Mouse (Mus musculus) liver, embryonic 14.5 days (tissue): ENCODE measurements around the gene Grb14. TPM values are rescaled to one million over a fixed set of nuclear protein-coding genes. Genes with fewer than 3 reads are reported as not detected.

Source experiments
- ATAC-seq: fragments of 200-750 bp; cut with Nextera tagmentation; 2 replicates; pipeline ENCODE4 v1.8.0; 2017; ENCODE audit warnings: moderate number of reproducible peaks, mild to moderate bottlenecking, moderate library complexity; ENCODE audit not compliant: insufficient read depth
- DNase-seq, 3 experiments: peaks; one replicate each; pipeline ENCODE4 v3.0.0-alpha.2; 2012 to 2013; ENCODE audit warnings: low read depth in 3 of 3, low spot score in 3 of 3
- H3K27ac ChIP-seq: fragments of 300-500 bp; sonication (generic); 2 replicates; pipeline ENCODE4 v1.5.1; 2014; ENCODE audit warnings: moderate library complexity, mild to moderate bottlenecking, control low read depth, inconsistent platforms
- H3K27me3 ChIP-seq: fragments of 300-500 bp; sonication (generic); 2 replicates; pipeline ENCODE4 v1.6.1; 2014; ENCODE audit warnings: mild to moderate bottlenecking, low read length, moderate library complexity; ENCODE audit not compliant: control insufficient read depth, insufficient read depth
- H3K36me3 ChIP-seq: fragments of 300-500 bp; sonication (generic); replicated peaks from 2 replicates; pipeline ENCODE4 v1.6.1; 2014; ENCODE audit warnings: low read depth; ENCODE audit not compliant: control insufficient read depth, insufficient read depth
- H3K4me1 ChIP-seq, 2 experiments: fragments of 200-500 bp in 1 of 2; fragments of 300-500 bp in 1 of 2; sonication (generic) in 1 of 2; replicated peaks; 2 replicates each; pipeline ENCODE4 v1.6.1; 2012 to 2014; ENCODE audit warnings: antibody characterized with exemption in 1 of 2, inconsistent platforms in 1 of 2, low read length in 1 of 2; ENCODE audit not compliant: control insufficient read depth in 2 of 2, insufficient read depth in 2 of 2
- H3K4me2 ChIP-seq: fragments of 300-500 bp; sonication (generic); 2 replicates; pipeline ENCODE4 v1.6.1; 2014; ENCODE audit warnings: low read depth, mild to moderate bottlenecking, control low read depth, moderate library complexity
- H3K4me3 ChIP-seq, 2 experiments: fragments of 200-500 bp in 1 of 2; fragments of 300-500 bp in 1 of 2; sonication (generic) in 1 of 2; 2 replicates each; pipeline ENCODE4 v1.5.1; 2012 to 2014; ENCODE audit warnings: low read depth in 2 of 2, low read length in 2 of 2, mild to moderate bottlenecking in 2 of 2, control low read depth in 1 of 2, inconsistent platforms in 1 of 2, moderate library complexity in 1 of 2; ENCODE audit not compliant: insufficient read depth in 1 of 2
- H3K9ac ChIP-seq: fragments of 300-500 bp; sonication (generic); replicated peaks from 2 replicates; pipeline ENCODE4 v1.6.1; 2014; ENCODE audit warnings: mild to moderate bottlenecking, control low read depth, moderate library complexity
- H3K9me3 ChIP-seq: fragments of 300-500 bp; sonication (generic); 2 replicates; pipeline ENCODE4 v1.6.1; 2016; ENCODE audit warnings: low read length, mixed read lengths; ENCODE audit not compliant: control insufficient read depth
- CTCF ChIP-seq: IDR thresholded peaks from 2 replicates; pipeline ENCODE4 v1.5.1; 2016; ENCODE audit warnings: antibody characterized with exemption, low read depth, control low read depth
- EP300 ChIP-seq: IDR thresholded peaks from 2 replicates; pipeline ENCODE4 v1.6.1; 2016; ENCODE audit warnings: antibody characterized with exemption, low read depth
- WGBS: fragments of 180-500 bp; shearing (Covaris S2); extraction: QIAGEN DNeasy Blood & Tissue Kit; methylation state at CpG from one replicate; pipeline ENCODE4 v1.1.7; 2014; ENCODE audit not compliant: insufficient replicate concordance; 5-methylcytosine and 5-hydroxymethylcytosine counted together
- polyA plus RNA-seq, 2 experiments: library from polyadenylated mRNA; depleted of rRNA in 1 of 2; stranded (reverse) in 1 of 2; unstranded in 1 of 2; fragments of >200 nt; fragmentation: Nextera tagmentation in 1 of 2; extraction: Ambion mirVana in 1 of 2; gene quantifications; 2 replicates each; pipeline versions ENCODE4 v1.2.1 to v1.2.3; 2012 to 2014

Grb14 gene
- polyA plus RNA-seq, 2 experiments = 2.4 to 6.7 TPM

DNA sequence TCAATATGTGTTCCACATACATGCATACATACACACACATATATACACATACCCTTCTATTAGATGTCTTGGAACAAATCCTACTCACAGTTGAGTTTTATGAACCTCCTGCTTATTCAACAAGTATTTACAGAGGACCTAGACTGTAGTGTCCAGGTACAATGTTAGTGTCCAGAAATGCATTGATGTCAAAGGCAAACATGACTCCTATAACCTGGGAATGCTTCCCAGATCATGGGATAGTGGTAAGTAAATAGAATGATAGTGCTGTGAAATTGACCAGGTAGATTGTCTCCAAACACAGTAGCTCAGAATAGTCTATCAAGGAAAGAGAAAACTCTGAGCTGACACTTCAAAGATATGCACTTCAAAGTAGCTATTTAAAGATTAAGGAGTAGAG is 19.7 kb downstream of the Grb14 start:
- H3K9me3 ChIP-seq = no peaks in the 10 kb centered on the region
- no peaks in the 10 kb centered on the region for H3K27me3 ChIP-seq
- no peak overlapping the region for H3K4me2 ChIP-seq
- H3K4me3 ChIP-seq = no peak overlapping the region
- ATAC-seq (no peak), DNase-seq (no peak)
- no peak overlapping the region for H3K9ac ChIP-seq
- no peaks in the 10 kb centered on the region for H3K36me3 ChIP-seq
- no peak overlapping the region for H3K27ac ChIP-seq
- H3K4me1 ChIP-seq = no peaks in the 10 kb centered on the region
- no peak for TF ChIP-seq CTCF

GRCm38 (mm10) chr2:65003433-65003832 is 21.4 kb downstream of the Grb14 start:
- ATAC-seq (no peak), DNase-seq (no peak)
- no peaks in the 10 kb centered on the region for H3K9me3 ChIP-seq
- WGBS = 27% methylated on average over 2 of the region's 2 CpGs
- no peak overlapping the region for H3K4me3 ChIP-seq
- H3K4me2 ChIP-seq = no peak overlapping the region
- TF ChIP-seq EP300 (no peak), CTCF (peak; percentile 30; the same call in 1 of the 2 replicates)
- H3K9ac ChIP-seq = no peak overlapping the region
- no peaks in the 10 kb centered on the region for H3K4me1 ChIP-seq
- H3K36me3 ChIP-seq = no peaks in the 10 kb centered on the region
- H3K27ac ChIP-seq = no peak overlapping the region
- H3K27me3 ChIP-seq = no peaks in the 10 kb centered on the region

DNA sequence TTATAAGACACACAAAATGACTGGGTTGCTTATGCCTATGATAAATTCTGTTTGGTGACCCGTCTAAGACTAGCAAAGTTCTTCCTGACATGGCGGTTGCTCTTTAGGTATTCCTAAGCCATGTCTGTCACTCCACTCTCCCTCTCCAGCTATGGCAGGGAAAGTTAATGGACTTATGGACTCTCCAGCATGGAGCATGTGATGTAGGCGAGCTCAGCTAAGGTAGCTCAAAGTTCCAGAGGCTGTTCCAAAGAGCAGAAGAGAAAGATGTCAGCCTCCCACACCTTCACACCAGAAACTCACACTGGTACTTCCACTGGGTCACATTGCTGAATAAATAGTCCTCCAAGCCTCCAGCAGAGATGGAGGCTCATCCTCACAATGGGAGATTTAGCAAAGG is 22.2 kb downstream of the Grb14 start:
- H3K36me3 ChIP-seq = no peaks in the 10 kb centered on the region
- 54% methylated on average over 3 of the region's 3 CpGs for WGBS
- H3K4me3 ChIP-seq = no peak overlapping the region
- no peak overlapping the region for H3K27ac ChIP-seq
- DNase-seq (no peak), ATAC-seq (no peak)
- no peak overlapping the region for H3K9ac ChIP-seq
- H3K4me2 ChIP-seq = no peak overlapping the region
- H3K9me3 ChIP-seq = no peaks in the 10 kb centered on the region
- TF ChIP-seq EP300 (no peak), CTCF (no peak)
- no peaks in the 10 kb centered on the region for H3K4me1 ChIP-seq
- no peaks in the 10 kb centered on the region for H3K27me3 ChIP-seq

- Histone ChIP-seq H3K4me2 (no peak overlapping the region), H3K27ac (no peak overlapping the region), H3K9ac (no peak overlapping the region), H3K36me3 (no peaks in the 10 kb centered on the region), H3K4me1 (no peaks in the 10 kb centered on the region), H3K27me3 (no peaks in the 10 kb centered on the region), H3K9me3 (no peaks in the 10 kb centered on the region), H3K4me3 (no peak overlapping the region)
- no peak for DNase-seq
- no peak; the same call in 1 of the 2 replicates for ATAC-seq
- TF ChIP-seq CTCF (no peak), EP300 (no peak)
- 48% methylated on average over 2 of the region's 2 CpGs for WGBS
These were observed 29.7 kb downstream of the Grb14 start for GRCm38 (mm10) chr2:64995048-64995447.

DNA sequence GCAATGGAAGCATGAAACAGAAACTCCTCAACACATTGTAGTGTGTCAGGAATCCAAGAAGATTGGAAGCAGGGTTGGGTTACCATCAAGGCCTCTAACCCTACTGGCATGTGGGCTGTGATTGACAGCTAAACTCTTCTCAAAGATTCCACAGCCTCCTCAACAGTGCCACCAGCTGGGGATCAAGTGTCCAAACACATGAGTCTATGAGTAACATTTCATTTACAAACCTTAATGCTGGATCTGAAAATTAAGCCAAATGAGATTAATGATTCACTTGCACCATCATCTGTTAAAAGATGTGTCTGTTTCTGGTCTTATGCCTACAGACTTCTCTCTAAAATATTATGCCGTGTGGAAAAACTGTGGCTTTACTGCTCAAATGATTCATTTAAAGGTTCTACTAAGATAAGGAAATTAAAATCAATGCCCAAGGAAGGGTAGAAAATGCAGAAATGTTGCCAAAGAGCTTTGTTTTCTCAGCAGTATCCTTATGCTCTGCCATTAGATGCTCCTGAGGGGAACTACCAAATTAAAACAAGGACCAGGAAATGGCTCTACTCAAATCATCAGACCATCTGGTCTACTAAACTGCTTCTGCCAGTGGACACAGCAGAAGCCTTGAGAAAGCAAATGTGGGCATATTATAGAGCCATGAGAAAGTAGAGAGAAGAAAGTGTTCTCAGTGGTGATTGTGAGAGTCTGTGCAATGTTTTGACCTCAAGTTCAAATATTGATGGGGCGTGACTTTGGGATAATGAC is 35.2 kb downstream of the Grb14 start:
- H3K36me3 ChIP-seq = no peaks in the 10 kb centered on the region
- no peak for DNase-seq
- H3K4me1 ChIP-seq = no peaks in the 10 kb centered on the region
- H3K9me3 ChIP-seq = no peaks in the 10 kb centered on the region
- no peak overlapping the region for H3K4me2 ChIP-seq
- no peak for ATAC-seq
- H3K27me3 ChIP-seq = no peaks in the 10 kb centered on the region
- 69% methylated on average over 2 of the region's 2 CpGs for WGBS
- TF ChIP-seq EP300 (no peak), CTCF (no peak)
- H3K9ac ChIP-seq = no peak overlapping the region
- H3K4me3 ChIP-seq = no peak overlapping the region
- H3K27ac ChIP-seq = no peak overlapping the region
